ENCODE assay signal across 18 mouse cellular contexts in genomic region chr8:92783906-92784610, GRCm38 (mm10). TPM values are rescaled to one million over a fixed set of nuclear protein-coding genes. Genes with fewer than 3 reads are reported as not detected.
"Had no signal": no experiment of that assay in that cellular context is flagged by ENCODE, and none has a peak within 500 bp of the region (broad histone marks: within the 10 kb centered on the region; RNA-seq: fewer than 3 reads in every experiment).

No protein-coding gene starts in this region.

- H3K27me3 ChIP-seq: limb, embryonic 15.5 days; liver, embryonic 12.5 days; megakaryocyte, embryonic 14.5 days; neural tube, embryonic 12.5 days had no signal

- H3K9me3 ChIP-seq: liver, embryonic 12.5 days; megakaryocyte, embryonic 14.5 days had no signal

- H3K4me1 ChIP-seq: limb, embryonic 15.5 days; liver, embryonic 12.5 days; megakaryocyte, embryonic 14.5 days; neural tube, embryonic 12.5 days had no signal

- H3K9ac ChIP-seq: limb, embryonic 15.5 days; liver, embryonic 12.5 days; lung, embryonic 14.5 days; midbrain, embryonic 13.5 days; neural tube, embryonic 12.5 days had no signal

- DNase-seq: kidney, adult 9 months; kidney, postnatal 36 days; layer of hippocampus, adult 9-11 months; layer of hippocampus, postnatal 36 days; lung, embryonic 14.5 days; lung, postnatal 10 days; spleen, adult 18-20 months; thymus, adult 2 months; thymus, postnatal 4 days had no signal

- H3K4me2 ChIP-seq: limb, embryonic 15.5 days; liver, embryonic 12.5 days; lung, embryonic 14.5 days; midbrain, embryonic 13.5 days; neural tube, embryonic 12.5 days had no signal

- H3K27ac ChIP-seq: kidney, postnatal 0 days; limb, embryonic 15.5 days; liver, embryonic 12.5 days; macrophage; midbrain, embryonic 13.5 days; neural tube, embryonic 12.5 days had no signal

- ATAC-seq: liver, embryonic 12.5 days; midbrain, embryonic 13.5 days had no signal

- H3K4me3 ChIP-seq: limb, embryonic 15.5 days; liver, embryonic 12.5 days; megakaryocyte, embryonic 14.5 days; midbrain, embryonic 13.5 days; neural tube, embryonic 12.5 days had no signal

- H3K36me3 ChIP-seq: limb, embryonic 15.5 days; liver, embryonic 12.5 days; midbrain, embryonic 13.5 days; neural tube, embryonic 12.5 days had no signal

RNA-seq across cellular contexts. Expression of gene Mmp2, which starts 43.0 kb away (rescaled TPM):
- total RNA-seq: monocyte, adult 5-6 weeks; neutrophil, adult 5-6 weeks had no signal
